Comparison of ENCODE assay signal across 8 mouse cellular contexts in the genomic region with DNA sequence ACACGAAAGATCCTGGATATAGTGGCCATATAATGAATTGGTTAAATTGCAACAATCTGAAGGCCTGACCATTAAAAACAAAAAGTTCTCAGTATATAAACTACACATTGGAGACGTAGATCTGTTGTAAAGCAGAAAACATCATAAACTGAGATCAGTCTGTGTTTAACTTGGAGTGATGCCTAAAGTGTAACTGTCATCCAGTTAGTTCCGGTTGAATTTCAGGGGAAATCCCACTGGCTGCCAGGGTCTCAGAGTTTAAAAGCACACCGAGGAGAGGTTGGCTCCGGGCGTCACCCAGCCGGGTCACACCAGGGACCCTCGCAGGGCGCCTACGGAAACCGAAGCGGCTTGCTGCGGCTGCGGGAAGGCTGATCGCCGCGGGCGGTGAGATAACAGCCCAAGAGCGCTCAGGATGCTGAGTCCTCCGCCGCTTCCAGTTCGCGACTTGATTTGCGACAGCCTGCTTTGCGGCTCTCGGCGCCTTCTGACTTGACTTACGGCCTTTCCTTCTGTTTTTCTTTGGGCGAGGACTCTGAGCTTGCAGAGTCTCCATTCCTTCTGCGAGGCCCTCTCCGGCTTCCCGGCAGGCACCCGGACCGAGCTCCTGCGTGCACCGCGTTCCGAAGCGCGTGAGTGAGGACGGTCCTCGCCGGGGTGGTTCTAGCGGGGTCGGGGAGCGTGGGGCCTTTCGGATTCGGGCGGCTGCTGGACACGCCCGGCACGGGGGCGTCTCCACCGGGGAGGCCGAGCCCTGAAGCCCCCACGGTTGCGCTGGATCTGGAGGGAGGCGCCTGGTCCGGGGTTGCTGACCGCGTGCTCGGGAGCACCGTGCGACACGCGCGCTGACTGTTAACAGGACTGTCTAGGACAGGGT. TPM values are rescaled to one million over a fixed set of nuclear protein-coding genes. Genes with fewer than 3 reads are reported as not detected.
DNase-seq lines count a peak whose midpoint lies in the region; ATAC-seq and TF ChIP-seq lines count a peak whose summit lies in the region.

Rad52 (plus strand) TSS at position 495 of the 877 bp plus-strand sequence.

- under 1% methylated on average over 66 of the region's 67 CpGs for WGBS in hindbrain, postnatal 0 days

- TF ChIP-seq CTCF in gastrocnemius, adult 2 months (IDR thresholded peaks at IDR 0.05), result no peak
- no peak for TF ChIP-seq CTCF in hindbrain, postnatal 0 days (IDR thresholded peaks at IDR 0.05; ENCODE audit: low read depth)
- no peak for TF ChIP-seq CTCF in left cerebral cortex, adult 2 months (IDR thresholded peaks at IDR 0.05)

- peak; percentile 91 for DNase-seq in WW6 (ENCODE audit: low read depth, low spot score)
- DNase-seq in cerebellum, postnatal 4 days (ENCODE audit: low spot score in 2 of 2), result peak; percentile 56 to 81
- peak; percentile 89 for DNase-seq in gastrocnemius, adult 2 months
- peak; percentile 95 for DNase-seq in hindbrain, postnatal 0 days (ENCODE audit: low spot score)
- peak; percentile 88 to 89 for DNase-seq in left cerebral cortex, adult 2 months (ENCODE audit: extremely low spot score in 1 of 2, low spot score in 2 of 2)
- DNase-seq in right cerebral cortex, adult 2 months (ENCODE audit: low spot score in 2 of 2), result peak; percentile 91 to 92
- DNase-seq in urinary bladder, postnatal 14 days (ENCODE audit: low spot score), result peak; percentile 86

- peak within 1 kb of the TSS; percentile 89 for H3K9ac ChIP-seq in hindbrain, postnatal 0 days (replicated peaks; ENCODE audit: low read length)

- peak within 1 kb of the TSS; percentile 97 for H3K4me3 ChIP-seq in gastrocnemius, adult 2 months
- peak within 1 kb of the TSS; percentile 94 for H3K4me3 ChIP-seq in hindbrain, postnatal 0 days (ENCODE audit: low read length)
- peak within 1 kb of the TSS; percentile 92 for H3K4me3 ChIP-seq in left cerebral cortex, adult 2 months

- no peaks in the 10 kb centered on the region for H3K27me3 ChIP-seq in hindbrain, postnatal 0 days (ENCODE audit: insufficient read depth, low read length)

- peak within 1 kb of the TSS; percentile 78 for H3K4me2 ChIP-seq in hindbrain, postnatal 0 days (ENCODE audit: low read depth, low read length)

- no peaks in the 10 kb centered on the region for H3K9me3 ChIP-seq in hindbrain, postnatal 0 days (ENCODE audit: low read length)

- intact Hi-C loops in gastrocnemius, adult 2 months (cut with DNase I), result loop anchor here (1.0 to 5.0 kb wide), 2 partner anchors 54 to 110 kb away; partner anchors contain the start of gene Erc1
- intact Hi-C loops in left cerebral cortex, adult 2 months (cut with DNase I), result loop anchor here (1.0 to 5.0 kb wide), 2 partner anchors 54 to 500 kb away; partner anchors contain the start of gene Erc1

- ATAC-seq in hindbrain, postnatal 0 days, result peak; percentile 92
- peak; percentile 97 for ATAC-seq in megakaryocyte, adult 5-6 weeks (ENCODE audit: poor library complexity, severe bottlenecking)

- H3K36me3 ChIP-seq in hindbrain, postnatal 0 days (ENCODE audit: insufficient read depth, low read length), result no peaks in the 10 kb centered on the region

- H3K27ac ChIP-seq in gastrocnemius, adult 2 months, result peak within 1 kb of the TSS; percentile 98
- peak within 1 kb of the TSS; percentile 94 for H3K27ac ChIP-seq in hindbrain, postnatal 0 days
- peak within 1 kb of the TSS; percentile 87 for H3K27ac ChIP-seq in left cerebral cortex, adult 2 months

- H3K4me1 ChIP-seq in hindbrain, postnatal 0 days (ENCODE audit: insufficient read depth, low read length), result no peaks in the 10 kb centered on the region

RNA-seq across cellular contexts. Expression of gene Rad52, which starts in this region (rescaled TPM):
- 10 to 100 TPM; 15.1 to 18.2 TPM for total RNA-seq in gastrocnemius, adult 2 months (2021)
- 26.6 and 28.3 TPM in 2 replicates for total RNA-seq in hindbrain, postnatal 0 days (2014; rRNA removed)
- 16.9 and 17.6 TPM in 2 replicates for polyA plus RNA-seq in hindbrain, postnatal 0 days (2015; fragmentation: Nextera tagmentation; extraction: Ambion mirVana)
- total RNA-seq in left cerebral cortex, adult 2 months (2021), result 10 to 100 TPM; 41.2 to 45.0 TPM
- 19.2 and 19.9 TPM in 2 replicates for total RNA-seq in megakaryocyte, adult 5-6 weeks (2015)
- 12.4 and 13.2 TPM in 2 replicates for total RNA-seq in megakaryocyte, adult 5-6 weeks (2017)

Comparison
In these comparisons a context has a peak if more than half of its experiments do, and no peak if none do; other contexts are left out.
1. Peak in every context shown above with its lines: DNase-seq, ATAC-seq, H3K4me3 ChIP-seq and H3K27ac ChIP-seq.